Mouse (Mus musculus): ENCODE results near the gene Zdbf2.

GRCm38 (mm10) chr1:63263671-63264070 is 9.4 kb upstream of the Zdbf2 start:
- TF ChIP-seq CTCF (conservative IDR thresholded peaks at IDR 0.05; ENCODE audit: insufficient read depth, insufficient read length, low read depth, low read length) (no peak), POLR2A (IDR thresholded peaks at IDR 0.05; ENCODE audit: low read depth, low read length) (no peak)
